Mouse (Mus musculus) cerebellum, adult 9-11 months (tissue): Measurements from ENCODE around the gene Rhebl1.

Source experiments
- DNase-seq: peaks from one replicate; pipeline ENCODE4 v3.0.0; 2022

Gene Rhebl1

GRCm38 (mm10) chr15:98849165-98849564 is 45.2 kb downstream of the Rhebl1 start:
- DNase-seq: peak; percentile 34

GRCm38 (mm10) chr15:98846140-98846539 is 48.2 kb downstream of the Rhebl1 start:
- DNase-seq: no peak

DNA sequence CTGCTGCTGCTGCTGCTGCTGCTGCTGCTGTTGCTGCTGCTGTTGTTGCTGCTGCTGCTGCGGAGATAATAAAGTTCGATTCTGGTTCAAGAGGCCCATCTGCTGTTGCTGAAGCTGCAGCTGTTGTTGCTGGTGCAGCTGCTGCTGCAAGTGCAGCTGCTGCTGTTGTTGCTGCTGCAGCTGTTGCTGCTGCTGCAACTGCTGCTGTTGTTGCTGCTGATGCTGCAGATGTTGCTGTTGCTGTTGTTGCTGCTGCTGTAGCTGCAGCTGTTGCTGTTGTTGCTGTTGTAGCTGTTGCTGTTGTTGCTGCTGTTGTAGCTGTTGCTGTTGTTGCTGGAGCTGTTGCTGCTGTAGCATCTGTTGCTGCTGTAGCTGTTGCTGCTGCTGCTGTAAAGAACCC is 49.2 kb downstream of the Rhebl1 start:
- DNase-seq: no peak

DNA sequence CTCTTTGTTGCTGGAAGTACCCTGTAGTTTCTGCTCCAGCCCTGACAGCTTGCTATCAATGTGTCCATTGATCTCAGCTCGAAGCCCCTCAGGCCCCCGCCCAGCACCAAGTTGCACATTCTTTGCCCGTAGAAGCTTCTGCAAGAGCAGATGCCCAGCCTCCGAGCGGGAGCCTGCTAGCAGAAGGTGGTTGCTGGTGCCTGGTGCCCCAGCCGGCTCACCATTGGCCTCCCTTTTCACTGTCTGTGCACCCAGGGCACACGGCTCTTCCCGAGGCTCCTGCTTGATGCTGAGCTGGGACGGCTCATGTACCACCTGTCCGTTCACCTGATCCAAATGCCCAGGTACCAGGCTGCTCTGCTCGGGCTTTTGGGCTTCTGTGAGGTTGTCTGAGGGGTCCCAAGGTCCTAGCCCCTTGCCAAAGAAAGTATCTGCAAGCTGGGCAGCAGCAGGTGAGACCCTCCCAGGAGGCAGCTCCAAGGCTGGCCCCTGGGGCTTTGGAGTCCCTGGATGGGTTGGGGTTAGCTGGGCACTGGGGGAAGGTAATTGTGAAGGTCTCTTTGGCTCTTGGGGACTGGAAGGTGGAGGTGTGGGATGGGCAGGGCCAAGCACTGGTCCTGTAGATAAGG is 50.6 kb downstream of the Rhebl1 start:
- no peak for DNase-seq

DNA sequence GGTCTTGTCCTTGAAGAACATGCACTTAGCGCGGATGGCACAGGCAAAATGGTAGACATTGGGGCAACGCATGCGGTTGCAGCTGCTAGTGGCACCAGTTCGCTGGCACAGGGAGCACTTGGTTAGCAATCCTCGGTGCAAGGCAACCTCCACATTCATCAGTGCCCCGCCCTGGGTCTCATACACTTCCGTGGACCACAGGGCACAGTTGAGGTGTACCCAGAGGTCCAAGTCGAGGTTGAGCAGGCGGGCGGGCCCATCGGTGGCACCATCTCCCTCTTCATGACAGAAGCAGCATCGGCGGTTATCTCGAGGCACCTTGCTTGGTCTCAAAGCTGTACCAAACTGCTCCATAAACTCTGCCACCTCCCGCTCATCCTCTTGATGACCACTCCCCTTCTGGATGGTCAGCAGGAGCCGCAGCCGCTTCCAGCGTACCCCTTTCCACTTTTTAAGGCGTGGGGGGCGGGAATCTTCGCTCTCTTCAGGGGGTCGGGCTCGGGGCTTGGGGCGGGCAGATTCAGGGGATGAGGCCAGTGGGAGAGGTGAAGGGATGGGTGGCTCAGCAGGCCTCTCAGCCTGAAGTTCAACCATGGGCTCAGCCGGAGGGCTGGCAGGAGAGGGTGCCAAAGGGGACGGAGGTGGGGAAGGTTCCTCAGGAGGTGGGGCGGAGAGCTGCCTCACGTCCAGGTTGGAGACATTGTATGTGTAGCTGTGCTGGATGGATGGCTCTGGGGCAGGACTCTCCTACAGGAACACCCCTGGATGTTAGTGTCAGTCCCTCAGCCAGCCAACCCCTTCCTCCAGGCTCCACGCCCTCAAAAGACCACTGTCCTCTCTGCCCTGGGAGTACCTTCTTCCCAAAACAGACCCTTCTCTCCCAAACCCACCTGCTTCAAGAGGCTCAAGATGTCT is 54.4 kb downstream of the Rhebl1 start:
- DNase-seq: no peak

GRCm38 (mm10) chr15:98839161-98839560 is 55.2 kb downstream of the Rhebl1 start:
- no peak for DNase-seq

DNA sequence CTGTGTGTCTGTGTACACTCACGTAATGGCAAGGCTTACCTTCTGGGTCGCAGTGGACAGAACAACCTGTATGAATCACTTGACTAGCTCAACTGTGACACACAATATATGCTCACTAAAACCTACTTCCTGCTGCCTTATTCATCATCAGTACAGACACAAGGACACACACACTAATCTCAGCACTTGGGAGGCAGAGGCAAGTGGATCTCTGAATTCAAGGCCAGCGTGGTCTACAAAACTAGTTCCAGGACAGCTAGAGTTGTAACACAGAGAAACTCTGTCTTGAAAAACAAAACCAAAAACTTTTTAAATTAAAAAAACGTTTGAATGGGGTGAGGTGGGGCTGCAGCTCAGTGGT is 56.6 kb downstream of the Rhebl1 start:
- DNase-seq: no peak

- no peak for DNase-seq
Measured at GRCm38 (mm10) chr15:98837006-98837742, 57.2 kb downstream of the Rhebl1 start.

GRCm38 (mm10) chr15:98835291-98835690 is 59.0 kb downstream of the Rhebl1 start:
- DNase-seq: no peak

GRCm38 (mm10) chr15:98834059-98834458 is 60.3 kb downstream of the Rhebl1 start:
- DNase-seq: no peak

DNA sequence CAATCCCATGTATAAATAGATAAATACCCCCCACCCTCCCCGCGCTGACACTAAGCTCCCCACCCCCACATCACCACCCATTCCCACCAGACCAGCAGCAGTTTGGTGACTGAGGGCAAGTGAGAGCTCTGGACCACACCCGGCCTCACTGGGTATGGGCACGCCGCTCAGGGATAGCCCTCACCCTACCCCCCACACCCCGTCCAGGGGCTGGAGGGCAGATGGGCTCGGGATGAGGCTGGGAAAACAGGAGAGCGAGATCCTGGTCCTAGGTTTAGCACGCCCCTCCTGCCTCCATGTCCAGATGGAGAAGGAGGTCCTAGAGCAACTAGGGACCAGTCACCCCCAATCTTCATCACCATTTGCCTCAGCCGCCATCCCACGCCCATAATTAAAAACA is 61.1 kb downstream of the Rhebl1 start:
- DNase-seq: peak; percentile 45

GRCm38 (mm10) chr15:98832161-98833058 is 61.9 kb downstream of the Rhebl1 start:
- DNase-seq: peak; percentile 47

DNA sequence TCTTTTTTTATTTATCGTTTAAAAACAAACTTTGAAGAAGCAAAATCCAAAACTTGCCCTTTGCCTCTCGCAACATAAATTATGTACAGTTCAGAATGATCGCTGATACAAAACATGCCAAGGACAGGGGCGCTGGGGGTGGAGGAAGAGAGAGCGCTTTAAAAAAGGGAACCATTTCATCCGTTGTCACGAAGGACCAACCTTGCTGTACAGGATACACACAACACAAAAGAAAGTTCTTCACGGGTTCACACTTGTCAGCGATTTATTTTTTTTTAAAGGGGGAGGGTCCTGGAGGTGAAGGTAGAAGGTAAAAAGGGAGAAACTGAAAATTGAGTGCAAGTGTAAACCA is 62.7 kb downstream of the Rhebl1 start:
- DNase-seq: no peak

DNA sequence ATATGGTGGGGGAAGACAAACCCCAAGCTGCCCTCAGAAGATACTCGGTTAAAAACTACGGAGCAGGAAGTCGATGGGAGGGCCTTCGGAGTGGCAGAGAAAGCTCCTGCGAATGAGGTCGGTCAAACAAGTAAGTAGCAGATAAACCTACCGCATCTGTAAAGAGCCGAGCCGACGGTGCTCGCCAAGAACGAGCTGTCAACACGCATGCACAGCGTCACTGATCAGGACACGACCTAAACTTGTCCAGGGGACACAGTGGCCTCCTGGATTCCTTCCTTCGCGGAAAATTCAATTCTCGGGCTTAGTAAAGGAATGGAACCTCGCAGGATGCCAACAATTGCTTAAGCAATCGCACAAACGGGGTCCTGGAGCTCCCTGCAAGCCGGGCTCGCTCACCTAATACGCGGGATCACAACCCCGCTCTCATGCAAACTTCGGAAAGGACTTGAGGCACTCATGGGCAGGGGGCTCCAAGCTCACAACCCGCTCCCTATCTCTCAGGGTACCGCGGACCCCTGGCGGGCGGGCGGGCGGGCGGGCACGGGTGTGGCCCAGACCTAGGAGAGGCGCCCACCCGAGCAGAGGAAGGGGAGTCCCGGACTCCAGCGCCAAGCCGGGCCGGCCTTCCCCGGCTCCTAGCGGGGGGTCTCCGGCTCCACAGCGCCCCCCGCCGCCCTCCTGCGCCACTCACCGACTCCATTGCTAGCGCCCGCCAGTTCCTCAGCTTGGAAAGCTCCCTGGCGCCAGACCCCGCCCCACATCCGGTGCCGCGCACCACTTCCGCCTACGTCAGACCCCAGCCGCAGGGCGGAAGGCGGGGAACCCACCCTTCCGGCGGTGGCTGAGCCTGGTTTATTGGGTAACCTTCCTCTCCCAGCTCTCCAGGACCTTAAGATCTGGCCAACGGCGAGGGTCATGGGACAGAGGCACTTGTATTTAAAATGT is 63.3 kb downstream of the Rhebl1 start, which contains the start of gene Prkag1:
Gene Prkag1, minus strand, starts transcription at position 786 of the 948 bp plus-strand sequence.
- peak; percentile 95 for DNase-seq
